Mouse (Mus musculus) midbrain, embryonic 12.5 days (tissue): Measurements from ENCODE around the gene Mpc2. TPM values are rescaled to one million over a fixed set of nuclear protein-coding genes. Genes with fewer than 3 reads are reported as not detected.

Source experiments
- ATAC-seq: fragments of 200-750 bp; cut with Nextera tagmentation; 2 replicates; pipeline ENCODE4 v1.8.0; 2017; ENCODE audit warnings: low read depth, moderate TSS enrichment, moderate library complexity; ENCODE audit not compliant: low FRiP score
- H3K27ac ChIP-seq: fragments of 300-500 bp; sonication (generic); replicated peaks from 2 replicates; pipeline ENCODE4 v1.5.1; 2016; ENCODE audit warnings: mild to moderate bottlenecking
- H3K27me3 ChIP-seq: fragments of 300-500 bp; sonication (generic); 2 replicates; pipeline ENCODE4 v1.6.1; 2016; ENCODE audit warnings: mild to moderate bottlenecking
- H3K36me3 ChIP-seq: fragments of 300-500 bp; sonication (generic); 2 replicates; pipeline ENCODE4 v1.6.1; 2016
- H3K4me1 ChIP-seq: fragments of 300-500 bp; sonication (generic); 2 replicates; pipeline ENCODE4 v1.6.1; 2016
- H3K4me2 ChIP-seq: fragments of 300-500 bp; sonication (generic); replicated peaks from 2 replicates; pipeline ENCODE4 v1.6.1; 2016; ENCODE audit warnings: mild to moderate bottlenecking, moderate library complexity
- H3K4me3 ChIP-seq: fragments of 300-500 bp; sonication (generic); 2 replicates; pipeline ENCODE4 v1.5.1; 2016; ENCODE audit warnings: mild to moderate bottlenecking
- H3K9ac ChIP-seq: fragments of 300-500 bp; sonication (generic); replicated peaks from 2 replicates; pipeline ENCODE4 v1.6.1; 2016; ENCODE audit warnings: mild to moderate bottlenecking, moderate library complexity
- H3K9me3 ChIP-seq: fragments of 300-500 bp; sonication (generic); 2 replicates; pipeline ENCODE4 v1.6.1; 2016; ENCODE audit warnings: mild to moderate bottlenecking
- WGBS: fragments of 180-500 bp; shearing (Covaris S2); methylation state at CpG from one replicate; pipeline ENCODE4 v1.1.7; 2016; 5-methylcytosine and 5-hydroxymethylcytosine counted together
- polyA plus RNA-seq: library from polyadenylated mRNA; unstranded; fragments of >200 nt; fragmentation: Nextera tagmentation; extraction: Ambion mirVana; gene quantifications from 2 replicates; pipeline ENCODE4 v1.2.1, GENCODE M21; 2016

Mpc2 gene
- polyA plus RNA-seq, 1 experiment from 2014 or later, result 139 TPM

- H3K9ac ChIP-seq, result peak overlapping the region; percentile 80
- peaks cover 8% of the 10 kb centered on the region for H3K4me1 ChIP-seq
- H3K4me2 ChIP-seq, result peak overlapping the region; percentile 63
- peak overlapping the region; percentile 96 for H3K4me3 ChIP-seq
- WGBS, result 3% methylated on average over 9 of the region's 9 CpGs
- H3K27ac ChIP-seq, result peak overlapping the region; percentile 78; the same call in 1 of the 2 replicates
- no peaks in the 10 kb centered on the region for H3K27me3 ChIP-seq
- no peaks in the 10 kb centered on the region for H3K9me3 ChIP-seq
- no peak for ATAC-seq
- no peaks in the 10 kb centered on the region for H3K36me3 ChIP-seq
These were observed 1.2 kb downstream of the Mpc2 start for GRCm38 (mm10) chr1:165461681-165462080.

- Histone ChIP-seq H3K4me1 (peaks cover 8% of the 10 kb centered on the region), H3K9ac (no peak overlapping the region), H3K27ac (no peak overlapping the region), H3K36me3 (no peaks in the 10 kb centered on the region), H3K9me3 (no peaks in the 10 kb centered on the region), H3K4me3 (no peak overlapping the region), H3K4me2 (no peak overlapping the region), H3K27me3 (no peaks in the 10 kb centered on the region)
- WGBS, result 92% methylated on average over 1 of the region's 1 CpGs
- no peak for ATAC-seq
These were observed 2.4 kb downstream of the Mpc2 start for GRCm38 (mm10) chr1:165462861-165463260.

GRCm38 (mm10) chr1:165464574-165464973 lies 4.1 kb downstream of the Mpc2 start:
- no peak overlapping the region for H3K4me2 ChIP-seq
- H3K27me3 ChIP-seq, result no peaks in the 10 kb centered on the region
- H3K27ac ChIP-seq, result no peak overlapping the region
- no peak for ATAC-seq
- 89% methylated on average over 3 of the region's 3 CpGs for WGBS
- no peaks in the 10 kb centered on the region for H3K9me3 ChIP-seq
- H3K9ac ChIP-seq, result no peak overlapping the region
- no peaks in the 10 kb centered on the region for H3K36me3 ChIP-seq
- H3K4me3 ChIP-seq, result no peak overlapping the region
- H3K4me1 ChIP-seq, result peaks cover 5% of the 10 kb centered on the region

- no peak overlapping the region for H3K27ac ChIP-seq
- no peak overlapping the region for H3K9ac ChIP-seq
- ATAC-seq, result no peak
- no peaks in the 10 kb centered on the region for H3K9me3 ChIP-seq
- no peak overlapping the region for H3K4me3 ChIP-seq
- H3K27me3 ChIP-seq, result no peaks in the 10 kb centered on the region
- H3K4me2 ChIP-seq, result no peak overlapping the region
- H3K4me1 ChIP-seq, result no peaks in the 10 kb centered on the region
- H3K36me3 ChIP-seq, result no peaks in the 10 kb centered on the region
These were observed 8.5 kb downstream of the Mpc2 start for GRCm38 (mm10) chr1:165468971-165469370.

GRCm38 (mm10) chr1:165469717-165470116 lies 9.3 kb downstream of the Mpc2 start:
- Histone ChIP-seq H3K4me2 (no peak overlapping the region), H3K27me3 (no peaks in the 10 kb centered on the region), H3K9ac (no peak overlapping the region), H3K9me3 (no peaks in the 10 kb centered on the region), H3K27ac (no peak overlapping the region), H3K4me3 (no peak overlapping the region), H3K4me1 (no peaks in the 10 kb centered on the region), H3K36me3 (no peaks in the 10 kb centered on the region)
- no peak for ATAC-seq

- Histone ChIP-seq H3K4me3 (no peak overlapping the region), H3K9ac (no peak overlapping the region), H3K36me3 (no peaks in the 10 kb centered on the region), H3K4me2 (no peak overlapping the region), H3K4me1 (no peaks in the 10 kb centered on the region), H3K27ac (no peak overlapping the region), H3K27me3 (no peaks in the 10 kb centered on the region), H3K9me3 (no peaks in the 10 kb centered on the region)
- 97% methylated on average over 1 of the region's 1 CpGs for WGBS
- no peak for ATAC-seq
These were observed 11.1 kb downstream of the Mpc2 start for GRCm38 (mm10) chr1:165471490-165471889.

GRCm38 (mm10) chr1:165484688-165485233 lies 24.3 kb downstream of the Mpc2 start, which contains the start of gene Adcy10:
Adcy10 (plus strand) TSS chr1:165485183.
- Histone ChIP-seq H3K36me3 (peaks cover 15% of the 10 kb centered on the region; the same call in 1 of the 2 replicates), H3K4me2 (no peak within 1 kb of the TSS), H3K9me3 (no peaks in the 10 kb centered on the region), H3K27ac (no peak within 1 kb of the TSS), H3K27me3 (no peaks in the 10 kb centered on the region), H3K9ac (no peak within 1 kb of the TSS), H3K4me1 (no peaks in the 10 kb centered on the region), H3K4me3 (no peak within 1 kb of the TSS)
- WGBS, result 93% methylated on average over 8 of the region's 8 CpGs
- ATAC-seq, result no peak

GRCm38 (mm10) chr1:165486108-165486507 lies 25.7 kb downstream of the Mpc2 start:
- Histone ChIP-seq H3K27ac (no peak overlapping the region), H3K4me3 (no peak overlapping the region), H3K9ac (no peak overlapping the region), H3K27me3 (no peaks in the 10 kb centered on the region), H3K9me3 (no peaks in the 10 kb centered on the region), H3K4me2 (no peak overlapping the region), H3K36me3 (peaks cover 10% of the 10 kb centered on the region; the same call in 1 of the 2 replicates), H3K4me1 (no peaks in the 10 kb centered on the region)
- WGBS, result 90% methylated on average over 2 of the region's 2 CpGs
- ATAC-seq, result no peak

GRCm38 (mm10) chr1:165489197-165489596 lies 28.8 kb downstream of the Mpc2 start:
- Histone ChIP-seq H3K27ac (no peak overlapping the region), H3K4me2 (no peak overlapping the region), H3K4me3 (no peak overlapping the region), H3K4me1 (no peaks in the 10 kb centered on the region), H3K27me3 (no peaks in the 10 kb centered on the region), H3K9ac (no peak overlapping the region), H3K9me3 (no peaks in the 10 kb centered on the region), H3K36me3 (no peaks in the 10 kb centered on the region)
- WGBS, result 88% methylated on average over 4 of the region's 4 CpGs
- ATAC-seq, result no peak

GRCm38 (mm10) chr1:165498856-165499255 lies 38.4 kb downstream of the Mpc2 start:
- Histone ChIP-seq H3K36me3 (no peaks in the 10 kb centered on the region), H3K27me3 (no peaks in the 10 kb centered on the region), H3K4me2 (no peak overlapping the region), H3K9me3 (no peaks in the 10 kb centered on the region), H3K27ac (no peak overlapping the region), H3K4me3 (no peak overlapping the region), H3K4me1 (no peaks in the 10 kb centered on the region), H3K9ac (no peak overlapping the region)
- ATAC-seq, result no peak
- 58% methylated on average over 3 of the region's 3 CpGs for WGBS

- no peaks in the 10 kb centered on the region for H3K36me3 ChIP-seq
- H3K4me3 ChIP-seq, result no peak overlapping the region
- H3K9ac ChIP-seq, result no peak overlapping the region
- WGBS, result 72% methylated on average over 10 of the region's 10 CpGs
- no peaks in the 10 kb centered on the region for H3K4me1 ChIP-seq
- H3K9me3 ChIP-seq, result no peaks in the 10 kb centered on the region
- ATAC-seq, result no peak
- H3K27ac ChIP-seq, result no peak overlapping the region
- H3K27me3 ChIP-seq, result no peaks in the 10 kb centered on the region
- H3K4me2 ChIP-seq, result no peak overlapping the region
These were observed 43.0 kb downstream of the Mpc2 start for GRCm38 (mm10) chr1:165503307-165504024.

GRCm38 (mm10) chr1:165506303-165506702 lies 45.9 kb downstream of the Mpc2 start:
- Histone ChIP-seq H3K9ac (no peak overlapping the region), H3K4me1 (no peaks in the 10 kb centered on the region), H3K27me3 (no peaks in the 10 kb centered on the region), H3K27ac (no peak overlapping the region), H3K4me2 (no peak overlapping the region), H3K36me3 (no peaks in the 10 kb centered on the region), H3K4me3 (no peak overlapping the region), H3K9me3 (no peaks in the 10 kb centered on the region)
- 85% methylated on average over 6 of the region's 6 CpGs for WGBS
- ATAC-seq, result no peak
